Mouse (Mus musculus) cerebellum, postnatal 36 days (tissue): ENCODE results near the gene Prpf4.

Experiments
- DNase-seq, 2 experiments: peaks; one replicate each; pipeline ENCODE4 v3.0.0; 2021 to 2022; ENCODE audit warnings: mixed read lengths in 2 of 2

Gene Prpf4

DNA sequence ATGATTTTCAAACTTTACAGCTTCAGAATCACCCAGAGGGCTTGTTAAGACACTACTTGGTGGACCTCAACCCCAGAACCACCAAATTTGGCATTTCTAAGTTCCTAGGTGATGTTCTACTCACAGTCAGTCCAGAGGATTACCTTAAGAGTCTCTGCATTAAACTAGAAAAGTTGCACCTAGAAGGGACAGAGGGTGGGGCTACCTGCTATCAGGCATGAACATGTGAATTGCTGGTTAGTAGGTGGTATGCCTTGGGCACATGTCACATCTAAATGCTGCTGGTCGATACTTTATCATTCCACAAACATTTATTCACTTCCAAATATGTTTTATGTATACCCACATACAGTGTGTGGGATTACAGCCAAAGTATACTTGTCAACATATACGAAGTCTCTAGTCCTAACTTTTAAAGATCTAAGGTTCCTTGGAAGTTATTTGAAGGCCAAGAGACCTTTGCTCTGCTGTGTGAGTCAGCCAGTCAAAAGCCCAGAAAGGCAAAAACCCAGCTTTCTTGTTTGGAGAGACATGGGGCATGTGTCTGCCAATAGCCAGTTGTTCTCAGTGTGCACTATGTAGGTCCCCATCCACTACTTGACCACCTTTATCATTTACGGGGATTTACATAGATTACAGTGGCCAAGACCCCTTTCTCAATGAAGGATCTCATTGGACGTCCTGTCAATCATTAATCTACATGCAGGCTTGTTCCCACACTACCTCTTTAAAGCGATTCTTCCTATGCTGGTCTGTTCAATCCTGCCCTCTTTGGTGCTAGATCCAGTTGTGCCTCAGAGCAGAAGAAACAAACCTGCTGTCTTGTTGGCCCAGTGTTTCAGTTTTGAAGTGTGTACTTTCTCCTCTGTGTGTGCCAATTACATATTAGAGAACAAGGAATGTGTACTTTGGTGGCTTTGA, 18.7 kb upstream of the Prpf4 start:
- no peak for DNase-seq

DNA sequence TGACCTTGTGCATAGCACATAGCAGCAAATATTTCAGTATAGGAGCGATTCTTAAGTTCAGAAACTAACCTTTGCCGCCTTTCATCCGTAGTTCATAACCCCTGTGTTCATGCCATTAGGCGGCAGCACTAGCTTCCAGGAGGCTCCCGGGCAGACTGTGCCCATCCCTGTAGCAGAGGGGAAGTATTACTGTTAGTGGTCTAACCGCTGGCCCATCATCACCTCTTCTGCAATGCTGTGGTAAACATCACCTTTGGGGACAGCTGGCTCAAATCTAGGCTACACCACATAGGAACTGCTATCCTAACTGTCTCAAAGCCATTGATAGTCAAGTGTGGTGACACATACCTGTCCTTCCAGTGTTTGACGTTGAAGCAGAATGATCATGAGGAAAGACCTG, 16.7 kb upstream of the Prpf4 start:
- no peak for DNase-seq

DNA sequence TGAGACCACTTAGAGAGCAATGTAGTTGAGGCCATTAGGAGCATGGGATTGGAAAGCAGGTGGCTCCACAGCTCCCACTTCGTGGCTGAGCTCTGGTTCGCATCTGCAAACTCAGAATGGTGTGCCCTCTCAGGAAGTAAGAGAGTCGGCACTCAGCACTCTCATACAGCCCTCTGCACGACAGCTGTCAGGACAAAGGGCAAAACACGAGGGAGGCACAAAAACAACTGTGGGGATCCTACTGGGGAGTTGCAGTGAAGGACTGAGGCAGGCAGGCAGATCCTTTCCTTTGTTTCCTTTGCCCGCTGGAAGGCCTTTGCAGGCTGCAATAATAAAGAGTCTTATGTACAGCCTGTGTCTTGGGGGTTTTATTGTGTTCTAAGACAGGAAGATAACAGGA, 15.1 kb upstream of the Prpf4 start:
- no peak for DNase-seq

DNA sequence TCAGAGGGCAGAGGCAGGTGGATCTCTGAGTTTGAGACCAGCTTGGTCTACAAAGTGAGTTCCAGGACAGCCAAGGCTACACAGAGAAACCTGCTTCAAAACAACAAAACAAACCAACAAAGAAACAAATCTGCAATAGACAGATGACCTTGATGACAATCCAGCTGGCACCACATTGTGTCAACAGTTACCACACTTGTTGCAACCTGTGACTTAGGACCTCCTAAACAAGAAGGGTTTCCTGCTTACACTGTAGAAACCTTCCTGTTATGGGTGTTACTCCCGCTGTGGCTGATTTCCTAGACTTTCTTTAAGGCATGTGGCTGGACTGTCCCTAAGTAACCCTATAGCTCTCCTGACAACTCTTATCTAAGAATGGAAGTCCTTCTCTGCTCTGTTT, 12.8 kb upstream of the Prpf4 start:
- no peak for DNase-seq

DNA sequence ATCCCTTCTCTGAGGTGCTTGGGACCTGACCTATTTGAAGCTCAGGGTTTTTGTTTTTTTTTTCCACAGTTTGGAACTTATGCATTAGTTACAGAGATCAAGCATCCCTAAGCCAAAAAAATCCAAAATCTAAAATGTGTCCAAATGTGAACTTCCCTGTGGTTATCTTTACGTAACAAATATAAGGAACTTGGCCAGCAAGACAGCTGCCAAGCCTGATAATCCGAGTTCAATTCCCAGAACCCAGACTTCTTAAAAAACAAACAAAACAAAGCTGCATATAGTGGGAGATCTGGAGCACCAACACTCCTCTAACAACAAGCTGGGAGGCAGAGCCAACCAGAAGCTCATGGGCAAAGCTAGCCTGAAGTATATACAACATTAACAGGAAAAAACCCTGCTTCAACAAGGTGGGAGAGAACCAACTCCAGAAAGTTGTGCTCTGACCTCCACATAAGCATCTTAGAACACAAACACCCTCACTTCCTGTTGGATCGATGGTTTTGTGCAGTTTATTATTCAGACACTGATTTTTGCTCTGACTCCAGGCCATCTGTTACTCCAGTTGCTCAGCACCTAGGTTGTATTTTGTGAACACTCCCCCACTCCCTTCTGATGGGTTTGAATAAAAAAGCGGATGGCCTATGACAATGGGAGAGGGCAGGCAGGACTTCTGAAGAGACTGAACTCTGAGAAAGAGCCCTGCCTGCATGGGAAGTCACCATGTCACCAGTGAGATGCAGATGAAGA, 10.8 kb upstream of the Prpf4 start:
- no peak for DNase-seq

DNA sequence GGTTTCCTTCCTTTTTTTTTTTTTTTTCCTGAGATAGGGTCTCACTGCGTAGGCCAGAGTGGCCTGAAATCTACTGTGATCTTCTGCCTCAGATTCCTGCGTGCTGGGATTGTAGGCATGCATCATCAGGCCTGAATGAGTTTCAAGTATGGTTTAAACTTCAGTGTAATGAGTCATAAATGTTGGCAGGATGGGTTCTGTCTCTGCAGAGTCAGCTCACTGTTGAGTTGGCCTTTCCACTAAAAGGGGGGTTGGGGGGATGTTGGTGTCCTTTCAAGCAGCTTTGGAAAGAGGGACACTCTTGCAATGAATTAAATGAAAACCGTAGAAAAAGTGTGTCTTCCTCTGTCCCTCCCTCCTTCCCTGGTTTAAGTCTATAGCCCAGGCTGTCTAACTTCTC, 9.6 kb upstream of the Prpf4 start:
- no peak for DNase-seq

DNA sequence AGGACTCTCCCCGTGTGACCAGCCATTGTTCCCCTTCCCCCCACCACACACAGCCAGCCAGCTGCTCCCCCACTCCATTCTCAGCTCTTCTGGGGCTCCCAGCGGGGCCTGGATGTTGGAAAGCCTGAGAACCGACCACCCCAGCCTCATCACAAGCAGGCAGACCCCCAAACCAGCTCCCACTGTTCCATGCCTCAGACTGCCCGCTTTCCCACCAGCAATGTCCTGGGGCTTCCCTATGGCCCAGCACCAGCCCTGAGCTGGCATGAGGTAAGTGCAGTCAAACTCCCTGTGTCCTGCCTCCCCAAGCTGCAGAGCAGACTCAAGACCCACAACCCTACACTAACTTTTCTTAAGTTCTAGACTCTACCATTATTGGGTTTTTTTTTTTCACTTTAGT, 2.5 kb upstream of the Prpf4 start:
- DNase-seq, result no peak

DNA sequence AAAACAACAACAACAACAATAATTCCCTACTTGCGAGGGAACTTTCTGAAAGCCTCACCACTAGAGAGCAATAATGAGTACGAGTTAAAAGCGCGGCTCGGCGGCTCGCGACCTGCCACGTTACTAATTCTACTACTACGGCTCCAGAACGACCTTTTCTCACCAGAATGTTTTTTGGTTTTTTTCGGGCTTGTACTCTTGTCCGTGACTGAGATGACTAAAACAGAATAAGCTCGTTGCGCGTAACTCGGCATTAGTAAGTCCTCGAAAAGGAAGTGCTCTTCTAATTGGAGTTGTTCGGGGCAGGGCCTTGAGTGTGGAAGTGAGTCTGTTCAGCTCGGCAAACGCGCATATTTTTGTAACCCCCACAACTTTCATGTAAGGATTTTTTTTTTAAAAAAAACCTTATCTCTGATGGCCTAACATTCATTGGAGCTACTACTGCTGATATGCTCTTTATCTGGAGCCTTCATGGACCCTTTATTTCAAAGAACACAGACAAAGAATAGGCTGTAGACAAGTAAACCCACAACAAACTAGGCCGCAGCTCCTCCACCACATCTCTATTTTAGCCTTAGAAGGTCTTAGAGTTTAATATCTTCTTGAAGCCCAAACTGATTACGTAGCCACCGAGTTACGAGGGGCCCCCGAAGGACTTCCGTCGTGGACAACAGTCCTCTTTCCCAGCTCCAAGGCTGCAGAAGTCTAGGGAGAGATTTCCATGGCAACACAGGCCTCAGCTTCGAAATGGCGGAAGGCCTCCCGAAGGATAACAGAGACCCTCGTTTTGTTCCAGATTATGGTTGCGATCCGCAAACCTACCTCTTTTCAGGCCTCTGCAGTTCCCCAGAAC, 641 bp upstream of the Prpf4 start:
- DNase-seq, result peak; percentile 48 to 56

DNA sequence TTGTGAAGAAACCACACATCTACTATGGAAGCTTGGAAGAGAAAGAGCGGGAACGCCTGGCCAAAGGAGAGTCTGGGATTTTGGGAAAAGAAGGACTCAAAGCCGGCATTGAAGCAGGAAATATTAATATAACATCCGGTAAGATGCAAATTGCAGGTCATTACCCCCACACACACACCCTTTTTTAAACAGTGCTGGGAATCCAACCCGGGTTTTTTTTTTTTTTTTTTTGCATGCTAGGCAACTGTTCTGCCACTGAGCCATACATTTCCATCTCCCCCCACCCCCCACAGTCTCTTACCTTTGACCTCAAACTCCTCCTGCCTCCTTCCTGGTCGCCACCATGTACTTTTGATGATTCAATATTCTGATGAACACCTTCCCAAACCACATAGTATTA, 1.0 kb downstream of the Prpf4 start:
- DNase-seq, result no peak

DNA sequence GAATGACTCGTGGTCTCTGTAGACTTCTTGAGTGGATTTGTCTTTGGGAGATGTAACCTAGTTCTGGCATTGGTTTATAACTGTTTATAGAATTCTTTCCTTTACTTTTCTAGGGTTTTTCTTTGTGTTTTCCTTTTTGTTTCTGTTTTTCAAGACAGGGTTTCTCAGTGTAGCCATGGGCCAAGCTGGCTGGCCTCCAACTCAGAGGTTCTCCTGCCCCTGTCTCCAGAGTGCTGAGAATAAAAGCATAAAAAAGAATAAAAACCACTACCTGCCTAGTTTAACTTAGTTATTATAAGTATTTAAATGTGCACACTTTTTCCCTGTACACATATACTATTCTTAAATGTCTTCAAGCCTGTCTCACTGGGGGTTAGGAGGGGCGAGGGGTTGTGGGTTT, 1.7 kb downstream of the Prpf4 start:
- DNase-seq, result no peak

DNA sequence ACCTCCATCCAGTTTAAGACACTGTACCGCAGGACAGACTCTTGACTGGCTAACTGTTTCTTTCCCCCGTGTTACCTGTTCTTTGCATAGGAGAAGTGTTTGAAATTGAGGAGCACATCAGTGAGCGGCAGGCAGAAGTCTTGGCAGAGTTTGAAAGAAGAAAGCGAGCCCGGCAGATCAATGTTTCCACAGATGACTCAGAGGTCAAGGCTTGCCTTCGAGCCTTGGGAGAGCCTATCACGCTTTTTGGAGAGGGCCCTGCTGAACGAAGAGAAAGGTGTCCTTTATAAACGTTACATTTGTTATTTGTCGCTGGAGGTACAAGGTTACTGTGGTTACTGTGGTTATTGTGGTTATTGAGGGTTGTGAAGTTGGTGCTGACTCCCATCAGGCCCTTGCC, 3.0 kb downstream of the Prpf4 start:
- no peak for DNase-seq

DNA sequence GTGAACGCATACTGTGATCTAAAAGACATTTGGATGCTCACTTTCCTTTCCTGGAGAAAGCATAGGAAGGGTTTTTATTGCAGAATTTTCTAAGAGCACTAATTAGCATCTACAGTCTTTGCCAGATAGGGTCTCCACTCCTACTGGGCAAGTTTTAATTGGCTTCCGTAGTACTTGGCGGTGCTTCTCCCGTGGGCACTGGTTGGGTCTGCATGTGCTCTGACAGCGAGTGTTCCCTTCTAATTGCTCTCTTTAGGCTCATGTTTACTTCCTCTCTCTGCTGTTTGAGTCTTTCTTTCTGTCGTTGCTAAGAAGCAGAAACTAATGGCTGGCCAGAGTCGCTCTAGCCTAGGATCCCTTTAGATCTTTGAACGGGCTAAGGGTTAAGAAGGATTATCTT, 9.9 kb downstream of the Prpf4 start:
- no peak for DNase-seq

DNA sequence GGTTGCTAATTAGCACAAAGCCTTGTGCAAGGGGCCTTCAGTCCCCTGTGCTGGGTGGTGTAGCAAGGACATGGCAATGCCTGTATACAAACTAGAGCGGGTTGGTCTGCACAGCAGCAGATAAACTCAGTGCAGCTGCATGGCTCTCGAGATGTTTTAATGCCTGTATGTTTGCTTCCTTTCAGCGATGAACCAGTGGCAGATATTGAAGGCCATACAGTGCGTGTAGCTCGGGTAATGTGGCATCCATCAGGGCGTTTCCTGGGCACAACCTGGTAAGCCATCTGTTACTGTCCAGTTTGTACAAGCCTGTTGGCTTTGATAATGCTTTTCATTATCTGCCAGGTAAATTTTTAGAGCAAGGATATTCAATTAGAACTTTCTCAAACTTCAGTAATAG, 10.5 kb downstream of the Prpf4 start:
- DNase-seq, result peak; percentile 59 to 66

DNA sequence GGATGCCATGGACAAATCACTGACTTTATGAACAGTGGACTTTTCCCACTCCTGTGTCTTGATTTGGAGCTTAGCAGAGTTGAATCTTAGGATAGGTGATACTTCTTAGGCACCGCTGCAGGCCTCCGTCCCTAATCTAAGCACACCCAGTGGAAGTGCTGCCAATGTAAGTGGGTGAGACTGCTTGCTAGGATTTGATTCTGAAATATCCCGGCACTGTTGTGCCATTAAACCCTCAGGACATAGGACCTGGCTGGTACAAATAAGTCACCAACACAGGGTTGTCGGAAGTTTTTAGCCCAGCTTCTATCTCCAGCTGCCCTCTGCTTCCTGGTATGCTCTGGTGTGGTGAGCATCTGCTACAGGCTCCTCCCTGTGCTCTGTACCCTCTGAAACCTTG, 17.3 kb downstream of the Prpf4 start:
- DNase-seq, result no peak

DNA sequence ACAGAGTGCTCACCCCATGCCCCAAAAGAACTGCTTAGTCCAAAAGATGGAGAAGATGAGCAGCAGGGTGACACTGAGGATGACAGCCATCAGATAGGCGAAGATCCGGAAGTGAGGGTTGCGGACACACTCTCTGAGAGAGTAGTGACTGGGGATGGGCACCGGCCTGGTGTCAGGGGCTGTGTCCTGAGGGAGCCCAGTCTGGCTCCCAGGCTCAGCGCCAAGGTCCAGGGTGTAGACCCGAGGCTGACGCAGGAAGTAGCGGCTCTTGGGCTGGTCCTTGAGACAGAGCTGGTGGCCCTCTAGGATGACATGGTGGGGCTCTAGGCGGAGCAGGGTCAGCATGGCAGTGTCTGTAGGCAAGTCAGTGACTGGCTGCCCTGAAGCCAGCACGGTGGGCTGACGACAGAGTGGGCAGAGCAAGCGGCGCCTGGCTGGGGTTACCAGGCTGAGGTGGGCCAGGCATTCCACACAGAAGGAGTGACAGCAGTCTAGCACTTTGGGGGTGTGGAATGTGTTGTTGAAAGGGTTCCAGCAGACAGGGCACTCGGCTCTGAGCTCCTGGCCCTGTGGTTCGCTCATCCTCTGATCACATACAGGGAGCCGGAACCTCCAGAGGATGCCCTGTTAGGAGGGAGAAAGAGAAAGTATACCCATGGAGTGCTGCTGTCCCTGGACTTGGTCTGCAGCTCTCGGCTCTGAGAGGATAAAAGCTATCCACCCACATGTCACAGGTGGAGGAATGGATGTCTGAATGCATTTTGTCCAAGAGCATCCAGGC, 19.6 kb downstream of the Prpf4 start:
- DNase-seq, result peak in 1 of 2 experiments; percentile 11

DNA sequence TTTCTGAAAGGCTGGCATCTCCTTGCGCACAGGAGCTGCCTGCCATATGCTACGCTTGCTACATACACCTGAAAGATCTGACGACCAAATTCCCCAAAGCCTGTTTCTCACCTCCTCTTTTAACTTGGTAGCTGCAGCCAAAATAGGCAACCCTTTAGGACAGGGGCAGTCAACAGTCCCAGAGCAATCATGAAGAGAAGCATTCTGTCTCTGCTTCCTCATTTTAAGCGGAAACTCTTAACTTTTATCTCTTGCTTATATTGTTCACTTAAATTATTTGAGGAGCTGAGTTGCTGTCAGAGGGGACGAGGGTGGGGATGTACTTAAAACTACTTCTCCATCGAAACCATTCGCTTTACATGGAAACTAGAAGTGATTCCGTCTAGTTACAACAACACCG, 21.0 kb downstream of the Prpf4 start:
- no peak for DNase-seq

DNA sequence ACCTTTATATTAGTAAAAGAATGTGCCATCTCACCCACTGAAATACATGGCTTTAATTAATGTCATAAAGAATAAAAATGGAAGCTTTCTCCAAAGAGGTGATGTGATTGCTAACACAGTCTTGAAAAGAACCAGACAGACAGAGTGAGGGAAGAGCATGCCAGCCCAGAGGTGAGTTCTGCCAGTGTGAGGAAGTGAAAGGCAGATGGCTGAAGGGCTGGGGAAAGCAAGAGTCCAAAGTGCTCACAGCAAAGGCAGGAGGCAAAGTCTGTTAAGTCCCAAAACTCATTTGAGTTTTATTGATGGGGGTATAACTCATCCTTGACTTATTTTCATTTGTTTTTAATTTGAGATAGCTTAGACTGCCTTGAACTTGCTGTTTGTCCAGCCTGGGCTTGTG, 22.1 kb downstream of the Prpf4 start:
- no peak for DNase-seq

DNA sequence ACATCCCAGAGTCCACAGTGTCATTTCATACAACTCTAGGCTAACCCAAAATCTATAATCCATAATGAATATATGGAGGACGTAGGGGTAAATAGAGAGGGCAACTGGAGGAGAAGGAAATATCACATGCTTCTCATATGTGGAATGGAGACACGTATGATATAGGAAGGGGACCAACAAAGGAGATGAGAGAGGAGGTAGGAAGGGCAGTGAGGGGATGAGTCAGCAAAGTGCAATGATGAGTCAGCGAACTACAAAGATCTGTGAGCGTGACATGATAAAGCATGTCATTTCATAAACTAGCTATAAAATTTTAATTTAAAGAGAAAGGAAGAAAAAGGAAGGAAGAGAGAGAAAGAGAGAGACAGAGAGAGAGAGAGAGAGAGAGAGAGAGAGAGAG, 22.9 kb downstream of the Prpf4 start:
- DNase-seq, result no peak

DNA sequence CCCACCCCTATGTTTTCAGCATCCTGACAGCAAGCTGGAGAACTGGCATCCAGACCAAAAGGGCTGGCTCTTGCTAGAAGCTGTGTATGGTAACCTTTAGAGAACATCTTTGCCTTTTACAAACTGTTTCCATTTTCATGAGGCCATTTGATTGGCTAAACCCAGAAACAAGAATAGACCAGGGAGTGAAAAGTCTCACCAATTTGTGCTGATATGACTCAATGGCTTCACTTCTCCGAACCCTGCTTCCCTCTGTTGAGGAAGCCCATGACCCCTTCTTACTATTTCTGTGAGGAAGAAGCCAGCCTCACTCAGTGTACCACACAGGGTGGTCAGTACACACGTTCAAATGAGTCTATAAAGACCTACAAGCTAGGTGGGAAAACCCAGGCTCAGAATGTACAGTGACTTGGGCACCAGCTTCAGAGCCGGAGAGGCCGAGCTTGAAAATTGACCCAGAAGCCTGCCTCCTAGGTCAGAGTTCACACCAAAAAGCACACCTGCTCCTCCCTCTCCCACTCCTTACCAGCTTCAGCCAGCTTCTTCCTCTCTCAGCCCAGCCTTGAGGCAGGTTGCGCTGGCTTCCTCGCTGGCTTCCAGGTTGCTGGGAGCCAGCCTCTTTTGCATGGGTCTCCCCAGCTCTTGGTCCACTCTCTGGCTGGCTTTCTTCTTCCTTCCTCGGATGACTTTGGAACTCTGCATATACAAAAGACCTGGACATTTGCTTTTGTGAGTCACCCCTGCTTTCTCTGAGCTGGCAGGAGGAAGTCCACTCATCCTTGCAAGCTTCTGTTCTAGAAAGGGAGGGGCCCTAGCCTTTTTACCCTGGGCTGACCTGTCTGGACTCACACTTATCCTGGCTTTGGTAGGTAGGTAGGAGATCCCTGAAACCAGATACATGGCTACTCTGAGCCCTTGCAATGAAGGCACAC, 25.6 kb downstream of the Prpf4 start:
- no peak for DNase-seq

DNA sequence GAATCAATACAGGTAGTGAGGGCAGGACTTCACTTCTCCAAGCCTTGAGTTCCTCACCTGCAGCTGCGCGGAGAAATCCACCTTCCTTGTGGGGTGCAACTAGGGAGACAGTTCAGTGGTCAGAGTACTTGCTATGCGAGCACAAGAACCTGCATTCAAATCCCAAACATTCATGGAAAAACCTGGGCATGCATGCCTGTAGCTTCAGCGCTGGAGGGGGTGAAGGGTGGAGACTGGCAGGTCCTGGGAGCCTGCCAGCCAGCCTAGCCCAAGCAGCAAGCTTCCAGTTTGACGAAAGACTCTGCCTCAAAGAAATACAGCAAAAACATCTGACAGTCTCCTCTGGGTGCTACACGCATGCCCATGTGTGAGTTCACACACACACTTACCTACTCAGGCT, 26.5 kb downstream of the Prpf4 start, which contains the start of gene Rnf183:
Rnf183 (minus strand) TSS at position 172 of the 400 bp plus-strand sequence.
- no peak for DNase-seq

DNA sequence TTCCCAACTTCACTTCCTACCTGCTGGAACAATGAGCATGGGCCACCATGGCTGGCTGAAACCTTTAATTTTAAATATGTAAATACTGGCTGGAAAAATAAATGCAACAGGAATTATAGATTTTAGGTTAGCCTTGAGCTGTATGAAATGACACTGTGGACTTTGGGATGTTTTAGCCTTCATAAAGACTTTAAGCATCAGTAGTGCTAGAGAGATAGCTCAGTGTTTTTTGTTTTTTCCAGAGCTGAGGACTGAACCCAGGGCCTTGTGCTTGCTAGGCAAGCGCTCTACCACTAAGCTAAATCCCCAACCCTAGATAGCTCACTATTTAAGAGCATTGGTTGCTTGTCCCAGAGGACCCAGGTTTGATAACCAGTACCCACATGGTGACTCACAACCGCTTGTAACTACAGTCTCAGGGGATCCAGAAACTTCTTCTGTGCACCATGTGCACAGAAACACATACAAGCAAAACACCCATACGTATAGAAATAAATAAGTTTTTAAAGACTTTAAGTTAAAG, 28.7 kb downstream of the Prpf4 start:
- no peak for DNase-seq
